Mouse (Mus musculus) embryonic stem cell, embryonic (primary cell): Measurements from ENCODE around the gene Apobec2.
"Not testable (repeated sequence)": the region's sequence is repeated elsewhere in the genome, so short reads cannot be mapped to it uniquely, and the experiment has no call there.

ENCODE experiments used
- CTCF ChIA-PET, 4 experiments: fragments of 300-600 bp in 2 of 4; fragments of 350-600 bp in 2 of 4; sonication (Branson Sonifier 250); formaldehyde crosslinking; loops; one replicate each; lab custom pipeline; 2022; ENCODE audit warnings: inconsistent platforms in 2 of 4; lab: Charles Lee
- POLR2A ChIA-PET, 4 experiments: fragments of 300-600 bp in 2 of 4; fragments of 350-600 bp in 2 of 4; sonication (Branson Sonifier 250); formaldehyde crosslinking; loops; one replicate each; lab custom pipeline; 2022; ENCODE audit warnings: antibody characterized with exemption in 4 of 4, inconsistent platforms in 1 of 4; lab: Charles Lee

Apobec2 gene

GRCm38 (mm10) chr17:48432158-48432980, at the start of gene Apobec2:
Gene Apobec2 (minus strand): TSS chr17:48432930.
- ChIA-PET POLR2A (interaction anchor here in 3 of 4 experiments (0.6 to 4.1 kb wide), 17 partner anchors 9 to 1540 kb away, joined by 3 to 26 read pairs (median 4); partner anchors contain the start of genes Nfya (in 1 of the 3) and Oard1 (in 1 of the 3)), CTCF (interaction anchor here in 3 of 4 experiments (0.6 to 4.4 kb wide), 6 partner anchors 21 to 1765 kb away, joined by 3 to 10 read pairs (median 4); partner anchors contain the start of gene Unc5cl (in 1 of the 3))

- ChIA-PET CTCF (interaction anchor here in 1 of 4 experiments (1.1 kb wide), 1 partner anchor 12 kb away, joined by 4 read pairs; no protein-coding TSS in a partner anchor), POLR2A (interaction anchor here in 1 of 4 experiments (1.1 kb wide), 1 partner anchor 13 kb away, joined by 3 read pairs; no protein-coding TSS in a partner anchor)
Measured at GRCm38 (mm10) chr17:48479952-48480351, 47.2 kb upstream of the Apobec2 start.

GRCm38 (mm10) chr17:48475444-48475843, 42.7 kb upstream of the Apobec2 start:
- CTCF ChIA-PET, result interaction anchor here in 1 of 4 experiments (1.2 kb wide), 1 partner anchor 8 kb away, joined by 4 read pairs; no protein-coding TSS in a partner anchor
- POLR2A ChIA-PET, result interaction anchor here in 2 of 4 experiments (1.2 to 1.3 kb wide), 2 partner anchors 8 to 9 kb away, joined by 3 read pairs; no protein-coding TSS in a partner anchor

GRCm38 (mm10) chr17:48474282-48474681, 41.6 kb upstream of the Apobec2 start:
- CTCF ChIA-PET, POLR2A ChIA-PET: not testable (repeated sequence)

GRCm38 (mm10) chr17:48467395-48468231, 34.9 kb upstream of the Apobec2 start:
- POLR2A ChIA-PET, result interaction anchor here (0.6 to 2.0 kb wide), 33 partner anchors 8 to 458 kb away, joined by 3 to 8 read pairs (median 4); partner anchors contain the start of genes Apobec2 (in 1 of the 4), Tspo2 (in 1 of the 4) and Unc5cl (in 1 of the 4)
- CTCF ChIA-PET, result interaction anchor here (0.5 to 2.8 kb wide), 120 partner anchors 8 to 711 kb away, joined by 3 to 36 read pairs (median 4); partner anchors contain the start of genes Unc5cl (in 4 of the 4), Apobec2 (in 2 of the 4), 9830107B12Rik (in 1 of the 4) and Lrfn2 (in 1 of the 4)

- ChIA-PET CTCF (interaction anchor here (0.5 to 2.8 kb wide), 115 partner anchors 8 to 465 kb away, joined by 3 to 36 read pairs (median 4); partner anchors contain the start of genes Unc5cl (in 4 of the 4), Apobec2 (in 2 of the 4), 9830107B12Rik (in 1 of the 4) and Lrfn2 (in 1 of the 4)), POLR2A (interaction anchor here (0.6 to 2.0 kb wide), 31 partner anchors 9 to 457 kb away, joined by 3 to 8 read pairs (median 4); partner anchors contain the start of genes Apobec2 (in 1 of the 4), Tspo2 (in 1 of the 4) and Unc5cl (in 1 of the 4))
Measured at GRCm38 (mm10) chr17:48466769-48467394, 34.2 kb upstream of the Apobec2 start.

GRCm38 (mm10) chr17:48463391-48463790, 30.7 kb upstream of the Apobec2 start:
- CTCF ChIA-PET, result interaction anchor here in 1 of 4 experiments (0.9 kb wide), 1 partner anchor 75 kb away, joined by 3 read pairs; no protein-coding TSS in a partner anchor
- POLR2A ChIA-PET, result interaction anchor here in 2 of 4 experiments (0.5 to 1.5 kb wide), 4 partner anchors 10 to 780 kb away, joined by 3 to 4 read pairs (median 4); no protein-coding TSS in a partner anchor

GRCm38 (mm10) chr17:48462096-48462495, 29.4 kb upstream of the Apobec2 start:
- CTCF ChIA-PET, result interaction anchor here in 2 of 4 experiments (0.6 to 1.2 kb wide), 4 partner anchors 76 to 239 kb away, joined by 3 to 4 read pairs (median 3); no protein-coding TSS in a partner anchor

GRCm38 (mm10) chr17:48457971-48458653, 25.4 kb upstream of the Apobec2 start:
- POLR2A ChIA-PET, result interaction anchor here (0.6 to 2.0 kb wide), 7 partner anchors 9 to 543 kb away, joined by 3 to 8 read pairs (median 3); no protein-coding TSS in a partner anchor
- CTCF ChIA-PET, result interaction anchor here (0.5 to 3.6 kb wide), 8 partner anchors 9 to 1009 kb away, joined by 3 to 10 read pairs (median 6); no protein-coding TSS in a partner anchor

More at GRCm38 (mm10) chr17:48462096-48462495, 29.4 kb upstream of the Apobec2 start:
- POLR2A ChIA-PET, result interaction anchor here (0.6 to 1.2 kb wide), 8 partner anchors 10 to 798 kb away, joined by 3 to 5 read pairs (median 3); no protein-coding TSS in a partner anchor

- CTCF ChIA-PET, result no interaction called here
- POLR2A ChIA-PET, result no interaction called here
Measured at GRCm38 (mm10) chr17:48455955-48456354, 23.2 kb upstream of the Apobec2 start.

GRCm38 (mm10) chr17:48454688-48455087, 22.0 kb upstream of the Apobec2 start, which contains the start of gene Unc5cl:
Gene Unc5cl (plus strand): TSS chr17:48454901.
- ChIA-PET CTCF (interaction anchor here (0.7 to 2.0 kb wide), 9 partner anchors 12 to 45 kb away, joined by 3 to 14 read pairs (median 4); partner anchors contain the start of genes Apobec2 (in 1 of the 4), Nfya (in 1 of the 4) and Oard1 (in 1 of the 4)), POLR2A (interaction anchor here in 3 of 4 experiments (0.5 to 2.3 kb wide), 15 partner anchors 10 to 193 kb away, joined by 3 to 9 read pairs (median 5); no protein-coding TSS in a partner anchor)

GRCm38 (mm10) chr17:48454190-48454589, 21.5 kb upstream of the Apobec2 start:
- CTCF ChIA-PET, result interaction anchor here (1.0 to 2.0 kb wide), 11 partner anchors 11 to 44 kb away, joined by 3 to 14 read pairs (median 6); partner anchors contain the start of genes Apobec2 (in 1 of the 4), Nfya (in 1 of the 4) and Oard1 (in 1 of the 4)
- POLR2A ChIA-PET, result interaction anchor here in 3 of 4 experiments (0.6 to 2.3 kb wide), 15 partner anchors 9 to 193 kb away, joined by 3 to 9 read pairs (median 4); no protein-coding TSS in a partner anchor

GRCm38 (mm10) chr17:48453489-48453888, 20.8 kb upstream of the Apobec2 start:
- POLR2A ChIA-PET, result interaction anchor here in 3 of 4 experiments (1.0 to 2.3 kb wide), 13 partner anchors 8 to 45 kb away, joined by 3 to 9 read pairs (median 4); partner anchors contain the start of gene Apobec2 (in 1 of the 3)
- CTCF ChIA-PET, result interaction anchor here (0.5 to 2.0 kb wide), 12 partner anchors 10 to 140 kb away, joined by 3 to 14 read pairs (median 6); partner anchors contain the start of genes Apobec2 (in 1 of the 4), Nfya (in 1 of the 4) and Oard1 (in 1 of the 4)

- ChIA-PET CTCF (interaction anchor here in 2 of 4 experiments (0.5 to 2.5 kb wide), 5 partner anchors 9 to 125 kb away, joined by 3 to 12 read pairs (median 4); no protein-coding TSS in a partner anchor), POLR2A (interaction anchor here in 2 of 4 experiments (0.9 to 3.0 kb wide), 16 partner anchors 9 to 177 kb away, joined by 3 to 13 read pairs (median 4); partner anchors contain the start of gene Apobec2 (in 1 of the 2))
Measured at GRCm38 (mm10) chr17:48451753-48452444, 19.2 kb upstream of the Apobec2 start.
